Mouse (Mus musculus) heart, embryonic 11.5 days (tissue): ENCODE measurements around the gene Selenon. TPM values are rescaled to one million over a fixed set of nuclear protein-coding genes. Genes with fewer than 3 reads are reported as not detected.

Experiments used
- ATAC-seq: fragments of 200-750 bp; cut with Nextera tagmentation; replicated peaks from 2 replicates; pipeline ENCODE4 v1.8.0; 2017; ENCODE audit warnings: moderate library complexity; ENCODE audit not compliant: insufficient number of reproducible peaks, low FRiP score, low TSS enrichment
- H3K27ac ChIP-seq: fragments of 300-500 bp; sonication (generic); 2 replicates; pipeline ENCODE4 v1.5.1; 2014; ENCODE audit warnings: mild to moderate bottlenecking, low read depth, low read length
- H3K27me3 ChIP-seq: fragments of 300-500 bp; sonication (generic); 2 replicates; pipeline ENCODE4 v1.6.1; 2014; ENCODE audit warnings: mild to moderate bottlenecking, low read length, mixed read lengths; ENCODE audit not compliant: control insufficient read depth, insufficient read depth
- H3K36me3 ChIP-seq: fragments of 300-500 bp; sonication (generic); 2 replicates; pipeline ENCODE4 v1.6.1; 2014; ENCODE audit warnings: mild to moderate bottlenecking, low read length, moderate library complexity, mixed read lengths; ENCODE audit not compliant: control insufficient read depth, insufficient read depth
- H3K4me1 ChIP-seq: fragments of 300-500 bp; sonication (generic); 2 replicates; pipeline ENCODE4 v1.6.1; 2014; ENCODE audit warnings: low read length; ENCODE audit not compliant: control insufficient read depth, insufficient read depth
- H3K4me2 ChIP-seq: fragments of 300-500 bp; sonication (generic); 2 replicates; pipeline ENCODE4 v1.6.1; 2014; ENCODE audit warnings: mild to moderate bottlenecking, moderate library complexity
- H3K4me3 ChIP-seq: fragments of 300-500 bp; sonication (generic); 2 replicates; pipeline ENCODE4 v1.5.1; 2014; ENCODE audit warnings: low read depth, low read length
- H3K9ac ChIP-seq: fragments of 300-500 bp; sonication (generic); 2 replicates; pipeline ENCODE4 v1.6.1; 2014; ENCODE audit warnings: mild to moderate bottlenecking, low read depth, low read length, moderate library complexity
- H3K9me3 ChIP-seq: fragments of 300-500 bp; sonication (generic); replicated peaks from 2 replicates; pipeline ENCODE4 v1.6.1; 2016; ENCODE audit warnings: low read length; ENCODE audit not compliant: control insufficient read depth
- WGBS: fragments of 180-500 bp; shearing (Covaris S2); extraction: QIAGEN DNeasy Blood & Tissue Kit; methylation state at CpG from one replicate; pipeline ENCODE4 v1.1.7; 2014; ENCODE audit not compliant: insufficient replicate concordance; 5-methylcytosine and 5-hydroxymethylcytosine counted together
- polyA plus RNA-seq: library from polyadenylated mRNA; unstranded; fragments of >200 nt; fragmentation: Nextera tagmentation; extraction: Ambion mirVana; gene quantifications from 2 replicates; pipeline ENCODE4 v1.2.1, GENCODE M21; 2014

Gene Selenon
- polyA plus RNA-seq, 1 experiment from 2014 or later, result 22.4 TPM

GRCm38 (mm10) chr4:134570704-134571451 is 18.9 kb upstream of the Selenon start:
- Histone ChIP-seq H3K4me3 (no peak overlapping the region), H3K27ac (no peak overlapping the region), H3K4me1 (no peaks in the 10 kb centered on the region), H3K27me3 (no peaks in the 10 kb centered on the region), H3K4me2 (no peak overlapping the region), H3K9me3 (no peaks in the 10 kb centered on the region), H3K9ac (no peak overlapping the region), H3K36me3 (peaks cover 12% of the 10 kb centered on the region)
- ATAC-seq, result no peak
- 73% methylated on average over 14 of the region's 14 CpGs for whole genome bisulfite sequencing

GRCm38 (mm10) chr4:134569831-134570230 is 17.9 kb upstream of the Selenon start:
- H3K4me2 ChIP-seq, result no peak overlapping the region
- H3K9ac ChIP-seq, result no peak overlapping the region
- WGBS, result 64% methylated on average over 8 of the region's 8 CpGs
- H3K27ac ChIP-seq, result no peak overlapping the region
- H3K4me3 ChIP-seq, result no peak overlapping the region
- H3K27me3 ChIP-seq, result no peaks in the 10 kb centered on the region
- ATAC-seq, result no peak
- H3K9me3 ChIP-seq, result 0 out of 2 replicates have a peak, but pooled peaks cover 3% of the 10 kb centered on the region
- H3K36me3 ChIP-seq, result peaks cover 18% of the 10 kb centered on the region
- H3K4me1 ChIP-seq, result no peaks in the 10 kb centered on the region

- H3K4me1 ChIP-seq, result no peaks in the 10 kb centered on the region
- no peak for ATAC-seq
- no peak overlapping the region for H3K4me2 ChIP-seq
- no peak overlapping the region for H3K27ac ChIP-seq
- no peak overlapping the region for H3K4me3 ChIP-seq
- WGBS, result 71% methylated on average over 6 of the region's 6 CpGs
- peaks cover 16% of the 10 kb centered on the region for H3K36me3 ChIP-seq
- no peak overlapping the region for H3K9ac ChIP-seq
- H3K27me3 ChIP-seq, result no peaks in the 10 kb centered on the region
- 0 out of 2 replicates have a peak, but pooled peaks cover 3% of the 10 kb centered on the region for H3K9me3 ChIP-seq
Observed at GRCm38 (mm10) chr4:134569205-134569604, 17.2 kb upstream of the Selenon start.

- WGBS, result 46% methylated on average over 19 of the region's 19 CpGs
- ATAC-seq, result no peak
- H3K36me3 ChIP-seq, result peaks cover 16% of the 10 kb centered on the region
Observed at GRCm38 (mm10) chr4:134567377-134568226, 15.6 kb upstream of the Selenon start.

GRCm38 (mm10) chr4:134564093-134564492 is 12.1 kb upstream of the Selenon start:
- no peak overlapping the region for H3K9ac ChIP-seq
- H3K27me3 ChIP-seq, result no peaks in the 10 kb centered on the region
- no peaks in the 10 kb centered on the region for H3K4me1 ChIP-seq
- ATAC-seq, result no peak
- peaks cover 15% of the 10 kb centered on the region for H3K36me3 ChIP-seq
- H3K9me3 ChIP-seq, result 0 out of 2 replicates have a peak, but pooled peaks cover 3% of the 10 kb centered on the region
- no peak overlapping the region for H3K4me3 ChIP-seq
- 80% methylated on average over 6 of the region's 6 CpGs for WGBS
- H3K4me2 ChIP-seq, result no peak overlapping the region
- no peak overlapping the region for H3K27ac ChIP-seq

More at GRCm38 (mm10) chr4:134567377-134568226, 15.6 kb upstream of the Selenon start:
- Histone ChIP-seq H3K9me3 (0 out of 2 replicates have a peak, but pooled peaks cover 3% of the 10 kb centered on the region), H3K4me1 (no peaks in the 10 kb centered on the region), H3K27me3 (no peaks in the 10 kb centered on the region), H3K4me3 (no peak overlapping the region), H3K27ac (no peak overlapping the region), H3K4me2 (no peak overlapping the region), H3K9ac (no peak overlapping the region)

GRCm38 (mm10) chr4:134563624-134564023 is 11.7 kb upstream of the Selenon start:
- Histone ChIP-seq H3K36me3 (peaks cover 15% of the 10 kb centered on the region), H3K9me3 (0 out of 2 replicates have a peak, but pooled peaks cover 3% of the 10 kb centered on the region), H3K27me3 (no peaks in the 10 kb centered on the region), H3K4me1 (peaks cover under 1% of the 10 kb centered on the region; the same call in 1 of the 2 replicates), H3K4me3 (no peak overlapping the region), H3K4me2 (no peak overlapping the region), H3K27ac (no peak overlapping the region), H3K9ac (no peak overlapping the region)
- 64% methylated on average over 16 of the region's 16 CpGs for WGBS
- no peak for ATAC-seq

- no peaks in the 10 kb centered on the region for H3K27me3 ChIP-seq
- WGBS, result 79% methylated on average over 2 of the region's 2 CpGs
- H3K9ac ChIP-seq, result no peak overlapping the region
- peaks cover 15% of the 10 kb centered on the region for H3K36me3 ChIP-seq
- no peak for ATAC-seq
- no peak overlapping the region for H3K4me2 ChIP-seq
- 0 out of 2 replicates have a peak, but pooled peaks cover 3% of the 10 kb centered on the region for H3K9me3 ChIP-seq
- H3K4me3 ChIP-seq, result no peak overlapping the region
- H3K27ac ChIP-seq, result no peak overlapping the region
- H3K4me1 ChIP-seq, result peaks cover 3% of the 10 kb centered on the region; the same call in 1 of the 2 replicates
Observed at GRCm38 (mm10) chr4:134562014-134562413, 10.0 kb upstream of the Selenon start.

GRCm38 (mm10) chr4:134560699-134561098 is 8.7 kb upstream of the Selenon start:
- H3K36me3 ChIP-seq, result peaks cover 9% of the 10 kb centered on the region

More at GRCm38 (mm10) chr4:134560699-134561098, 8.7 kb upstream of the Selenon start:
- Histone ChIP-seq H3K9me3 (0 out of 2 replicates have a peak, but pooled peaks cover 3% of the 10 kb centered on the region), H3K4me1 (peaks cover 3% of the 10 kb centered on the region; the same call in 1 of the 2 replicates), H3K27me3 (no peaks in the 10 kb centered on the region), H3K4me3 (no peak overlapping the region), H3K4me2 (no peak overlapping the region), H3K9ac (no peak overlapping the region), H3K27ac (no peak overlapping the region)
- WGBS, result 89% methylated on average over 8 of the region's 8 CpGs
- no peak for ATAC-seq
